Mouse (Mus musculus): ENCODE measurements around the gene Hoxa6.

GRCm38 (mm10) chr6:52215070-52215469, 6.5 kb upstream of the Hoxa6 start:
- TF ChIP-seq CTCF (IDR thresholded peaks at IDR 0.05; ENCODE audit: borderline replicate concordance, extremely low read depth, insufficient read depth, insufficient read length) (no peak), POLR2A (IDR thresholded peaks at IDR 0.05; ENCODE audit: borderline replicate concordance, extremely low read depth, insufficient read depth, insufficient read length, poor library complexity, severe bottlenecking) (no peak)
